Mouse (Mus musculus): ENCODE data around the gene Psme3. TPM values are rescaled to one million over a fixed set of nuclear protein-coding genes. Genes with fewer than 3 reads are reported as not detected.
"Not testable (repeated sequence)": the region's sequence is repeated elsewhere in the genome, so short reads cannot be mapped to it uniquely, and the experiment has no call there.

The Psme3 gene
- polyA plus RNA-seq, 1 experiment from 2014 or later = 189 TPM

DNA sequence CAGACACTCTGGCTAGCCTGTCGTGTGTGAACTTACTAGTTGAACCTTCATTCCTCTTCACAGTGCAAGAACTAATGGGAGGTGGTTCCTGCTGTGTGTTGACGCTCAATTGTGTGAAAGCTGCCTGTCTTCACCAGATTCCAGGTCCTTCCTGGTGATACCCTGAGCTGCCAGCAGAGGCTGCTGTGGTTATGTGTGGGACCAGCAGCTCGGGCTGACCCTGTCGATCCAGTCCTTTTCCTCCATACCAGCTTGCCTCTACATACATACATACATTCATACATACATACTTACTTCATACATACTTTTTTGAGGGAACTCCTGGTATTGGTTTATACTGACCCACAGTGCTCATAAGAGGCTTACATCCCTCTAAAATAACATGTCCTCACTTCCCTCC lies 7.6 kb downstream of the Psme3 start:
- H3K4me1 ChIP-seq = no peaks in the 10 kb centered on the region
- 23% methylated on average over 4 of the region's 4 CpGs for WGBS

DNA sequence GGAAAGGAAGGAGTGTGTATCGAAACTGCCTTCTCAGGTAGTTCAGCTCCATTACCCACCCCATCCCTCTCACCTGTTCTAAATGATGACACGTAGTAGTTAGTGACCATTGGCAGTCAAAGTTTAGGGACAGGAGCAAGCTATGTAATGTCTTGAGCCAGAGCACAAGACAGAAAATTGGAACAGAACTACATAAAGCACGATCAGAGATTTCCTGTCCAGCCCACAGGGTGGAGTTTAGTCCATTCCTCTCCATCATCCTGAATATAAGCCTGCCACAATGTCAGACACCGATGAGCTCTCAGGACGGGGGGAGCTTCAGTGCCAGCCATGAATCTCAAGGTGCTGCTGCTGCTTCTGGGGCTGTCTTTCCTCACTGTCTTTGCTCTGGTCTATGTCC lies 8.8 kb downstream of the Psme3 start, which contains the start of gene Aoc2:
TSS of gene Aoc2 (plus strand) at position 301 of the 400 bp plus-strand sequence.
- DNase-seq (ENCODE audit: low spot score) = no peak
- H3K36me3 ChIP-seq (replicated peaks) = peaks cover 79% of the 10 kb centered on the region
- H3K27me3 ChIP-seq (replicated peaks; ENCODE audit: low read depth, poor library complexity, severe bottlenecking) = no peaks in the 10 kb centered on the region
- no peak within 1 kb of the TSS for H3K4me3 ChIP-seq
- H3K27ac ChIP-seq (replicated peaks) = no peak within 1 kb of the TSS
- no peaks in the 10 kb centered on the region for H3K4me1 ChIP-seq
- 96% methylated on average over 5 of the region's 5 CpGs for WGBS
- H3K9me3 ChIP-seq = no peaks in the 10 kb centered on the region

More for the DNA sequence above, 7.6 kb downstream of the Psme3 start:
- Histone ChIP-seq H3K36me3 (replicated peaks) (peaks cover 86% of the 10 kb centered on the region), H3K9me3 (no peaks in the 10 kb centered on the region), H3K4me3 (no peak overlapping the region), H3K27me3 (replicated peaks; ENCODE audit: low read depth, poor library complexity, severe bottlenecking) (no peaks in the 10 kb centered on the region), H3K27ac (replicated peaks) (no peak overlapping the region)
- DNase-seq (ENCODE audit: low spot score) = peak; percentile 76

- 93% methylated on average over 11 of the region's 11 CpGs for WGBS
Observed at GRCm38 (mm10) chr11:101325201-101325600, 9.2 kb downstream of the Psme3 start.

GRCm38 (mm10) chr11:101326147-101326546 lies 10.1 kb downstream of the Psme3 start:
- no peak overlapping the region for H3K4me3 ChIP-seq
- WGBS = 87% methylated on average over 11 of the region's 11 CpGs
- H3K27me3 ChIP-seq (replicated peaks; ENCODE audit: low read depth, poor library complexity, severe bottlenecking) = no peaks in the 10 kb centered on the region
- 0 out of 2 replicates have a peak, but pooled peaks cover 6% of the 10 kb centered on the region for H3K4me1 ChIP-seq
- no peak for DNase-seq (ENCODE audit: low spot score)
- H3K9me3 ChIP-seq = no peaks in the 10 kb centered on the region
- H3K36me3 ChIP-seq (replicated peaks) = peaks cover 66% of the 10 kb centered on the region
- no peak overlapping the region for H3K27ac ChIP-seq (replicated peaks)

More at GRCm38 (mm10) chr11:101325201-101325600, 9.2 kb downstream of the Psme3 start:
- DNase-seq (ENCODE audit: low spot score); H3K4me3 ChIP-seq; H3K27ac ChIP-seq (replicated peaks); H3K9me3 ChIP-seq; H3K27me3 ChIP-seq (replicated peaks; ENCODE audit: low read depth, poor library complexity, severe bottlenecking); H3K4me1 ChIP-seq: not testable (repeated sequence)
- H3K36me3 ChIP-seq (replicated peaks) = peaks cover 75% of the 10 kb centered on the region

GRCm38 (mm10) chr11:101327311-101327710 lies 11.3 kb downstream of the Psme3 start:
- no peak overlapping the region for H3K4me3 ChIP-seq
- no peaks in the 10 kb centered on the region for H3K9me3 ChIP-seq
- H3K27me3 ChIP-seq (replicated peaks; ENCODE audit: low read depth, poor library complexity, severe bottlenecking) = no peaks in the 10 kb centered on the region
- DNase-seq (ENCODE audit: low spot score) = no peak
- 0 out of 2 replicates have a peak, but pooled peaks cover 6% of the 10 kb centered on the region for H3K4me1 ChIP-seq
- H3K36me3 ChIP-seq (replicated peaks) = peaks cover 54% of the 10 kb centered on the region
- 56% methylated on average over 3 of the region's 3 CpGs for WGBS
- no peak overlapping the region for H3K27ac ChIP-seq (replicated peaks)

GRCm38 (mm10) chr11:101328941-101329635 lies 13.1 kb downstream of the Psme3 start:
- Histone ChIP-seq H3K36me3 (replicated peaks) (peaks cover 36% of the 10 kb centered on the region), H3K4me3 (no peak overlapping the region), H3K9me3 (no peaks in the 10 kb centered on the region), H3K27me3 (replicated peaks; ENCODE audit: low read depth, poor library complexity, severe bottlenecking) (0 out of 2 replicates have a peak, but pooled peaks cover 3% of the 10 kb centered on the region), H3K27ac (replicated peaks) (no peak overlapping the region), H3K4me1 (peaks cover 14% of the 10 kb centered on the region)
- no peak for DNase-seq (ENCODE audit: low spot score)
- 85% methylated on average over 6 of the region's 6 CpGs for WGBS

DNA sequence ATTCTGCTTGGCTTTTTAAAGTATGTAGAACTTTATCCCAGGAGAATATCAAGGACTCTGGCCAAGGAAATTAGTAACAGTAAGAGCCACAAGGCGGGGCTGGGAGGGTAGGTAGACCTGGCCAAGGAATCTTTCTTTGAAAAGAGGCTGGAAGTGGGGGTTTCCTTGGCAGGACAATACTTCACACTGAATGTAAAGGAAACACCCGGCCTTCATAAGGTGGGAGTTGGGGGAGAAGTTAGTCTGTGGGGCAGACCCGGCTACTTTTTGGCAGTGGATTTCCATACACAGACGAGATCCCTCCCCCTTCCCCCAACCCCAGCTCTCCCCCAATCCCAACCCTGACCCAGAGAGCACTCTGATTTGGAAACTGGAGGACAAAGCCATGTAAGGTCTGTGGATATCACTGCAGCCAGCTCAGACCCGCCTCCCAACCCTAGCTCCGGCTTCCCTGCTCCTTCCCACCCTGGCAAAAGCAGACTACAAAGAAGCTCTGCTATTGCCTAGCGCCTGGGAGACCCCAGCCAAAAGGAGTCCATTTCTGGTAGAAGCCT lies 14.4 kb downstream of the Psme3 start, which contains the start of gene Aoc3:
TSS of gene Aoc3 (plus strand) at position 235 of the 554 bp plus-strand sequence.
- Histone ChIP-seq H3K4me1 (peaks cover 22% of the 10 kb centered on the region), H3K36me3 (replicated peaks) (peaks cover 23% of the 10 kb centered on the region), H3K4me3 (no peak within 1 kb of the TSS), H3K27ac (replicated peaks) (no peak within 1 kb of the TSS), H3K9me3 (no peaks in the 10 kb centered on the region), H3K27me3 (replicated peaks; ENCODE audit: low read depth, poor library complexity, severe bottlenecking) (0 out of 2 replicates have a peak, but pooled peaks cover 3% of the 10 kb centered on the region)
- no peak for DNase-seq (ENCODE audit: low spot score)
- 78% methylated on average over 7 of the region's 7 CpGs for WGBS

GRCm38 (mm10) chr11:101330961-101331360 lies 14.9 kb downstream of the Psme3 start:
- not testable (repeated sequence) for H3K4me3 ChIP-seq; H3K9me3 ChIP-seq; DNase-seq (ENCODE audit: low spot score); H3K27ac ChIP-seq (replicated peaks); H3K27me3 ChIP-seq (replicated peaks; ENCODE audit: low read depth, poor library complexity, severe bottlenecking)
- Histone ChIP-seq H3K4me1 (peaks cover 22% of the 10 kb centered on the region), H3K36me3 (replicated peaks) (peaks cover 17% of the 10 kb centered on the region)
- 83% methylated on average over 6 of the region's 6 CpGs for WGBS

- Histone ChIP-seq H3K4me1 (peaks cover 29% of the 10 kb centered on the region), H3K27ac (replicated peaks) (no peak overlapping the region), H3K4me3 (no peak overlapping the region), H3K27me3 (replicated peaks; ENCODE audit: low read depth, poor library complexity, severe bottlenecking) (0 out of 2 replicates have a peak, but pooled peaks cover 3% of the 10 kb centered on the region), H3K9me3 (no peaks in the 10 kb centered on the region), H3K36me3 (replicated peaks) (peaks cover 10% of the 10 kb centered on the region; the same call in 1 of the 2 replicates)
- 85% methylated on average over 3 of the region's 3 CpGs for whole genome bisulfite sequencing
- no peak for DNase-seq (ENCODE audit: low spot score)
Observed at GRCm38 (mm10) chr11:101332537-101332936, 16.5 kb downstream of the Psme3 start.

GRCm38 (mm10) chr11:101334023-101334422 lies 18.0 kb downstream of the Psme3 start:
- DNase-seq (ENCODE audit: low spot score) = peak; percentile 43
- 0 out of 2 replicates have a peak, but pooled peaks cover 3% of the 10 kb centered on the region for H3K27me3 ChIP-seq (replicated peaks; ENCODE audit: low read depth, poor library complexity, severe bottlenecking)
- 27% methylated on average over 10 of the region's 10 CpGs for WGBS

DNA sequence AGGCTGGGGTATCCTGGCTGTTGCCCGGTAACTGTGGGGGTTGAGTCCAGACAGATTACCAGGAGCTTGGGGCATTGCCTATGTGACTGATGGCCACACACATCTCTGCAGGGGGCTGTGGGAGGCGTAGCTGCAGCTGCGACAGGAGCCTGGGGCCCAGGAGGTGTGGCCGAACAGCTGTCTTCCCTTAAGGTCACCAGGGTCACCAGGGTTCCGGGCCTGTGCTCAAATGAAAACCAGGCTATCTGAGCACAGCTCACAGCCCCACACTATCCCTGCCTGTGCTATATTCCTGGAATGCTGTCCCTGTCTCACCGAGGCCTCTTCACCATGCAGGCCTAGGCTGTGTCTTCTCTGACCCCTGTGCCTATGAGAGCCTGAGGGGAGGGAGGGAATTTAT lies 18.5 kb downstream of the Psme3 start:
- Histone ChIP-seq H3K27ac (replicated peaks) (peak overlapping the region; percentile 66), H3K9me3 (no peaks in the 10 kb centered on the region), H3K27me3 (replicated peaks; ENCODE audit: low read depth, poor library complexity, severe bottlenecking) (0 out of 2 replicates have a peak, but pooled peaks cover 3% of the 10 kb centered on the region), H3K4me1 (peaks cover 46% of the 10 kb centered on the region), H3K4me3 (0 out of 2 replicates have a peak overlapping the region, but pooled peaks have one; percentile 8), H3K36me3 (replicated peaks) (no peaks in the 10 kb centered on the region)
- 7% methylated on average over 6 of the region's 6 CpGs for WGBS
- DNase-seq (ENCODE audit: low spot score) = peak; percentile 77

More at GRCm38 (mm10) chr11:101334023-101334422, 18.0 kb downstream of the Psme3 start:
- peaks cover 4% of the 10 kb centered on the region; the same call in 1 of the 2 replicates for H3K36me3 ChIP-seq (replicated peaks)
- peaks cover 44% of the 10 kb centered on the region for H3K4me1 ChIP-seq
- H3K4me3 ChIP-seq = 0 out of 2 replicates have a peak overlapping the region, but pooled peaks have one; percentile 6
- peak overlapping the region; percentile 66 for H3K27ac ChIP-seq (replicated peaks)
- no peaks in the 10 kb centered on the region for H3K9me3 ChIP-seq

GRCm38 (mm10) chr11:101335685-101336084 lies 19.7 kb downstream of the Psme3 start:
- Histone ChIP-seq H3K4me1 (peaks cover 43% of the 10 kb centered on the region), H3K36me3 (replicated peaks) (no peaks in the 10 kb centered on the region), H3K27me3 (replicated peaks; ENCODE audit: low read depth, poor library complexity, severe bottlenecking) (0 out of 2 replicates have a peak, but pooled peaks cover 3% of the 10 kb centered on the region), H3K9me3 (no peaks in the 10 kb centered on the region), H3K4me3 (no peak overlapping the region), H3K27ac (replicated peaks) (no peak overlapping the region; the same call in 1 of the 2 replicates)
- no peak for DNase-seq (ENCODE audit: low spot score)
- WGBS = 84% methylated on average over 9 of the region's 9 CpGs
